Mouse (Mus musculus) fat pad, adult 2 months (tissue): ENCODE measurements around the gene Acss1.

Experiments
- DNase-seq: peaks from one replicate; pipeline ENCODE4 v3.0.0-alpha.2; 2011; ENCODE audit warnings: low read depth, low spot score; ENCODE audit errors: extremely low read depth

Gene Acss1

GRCm38 (mm10) chr2:150643726-150644415 lies 24.4 kb downstream of the Acss1 start:
- no peak for DNase-seq

GRCm38 (mm10) chr2:150643166-150643565 lies 25.1 kb downstream of the Acss1 start:
- no peak for DNase-seq

- no peak for DNase-seq
These were observed 29.9 kb downstream of the Acss1 start for GRCm38 (mm10) chr2:150638370-150638733.

GRCm38 (mm10) chr2:150637702-150638369 lies 30.5 kb downstream of the Acss1 start:
- no peak for DNase-seq

- DNase-seq: no peak
These were observed 32.3 kb downstream of the Acss1 start for GRCm38 (mm10) chr2:150635877-150636446.

GRCm38 (mm10) chr2:150629255-150629654 lies 39.0 kb downstream of the Acss1 start:
- DNase-seq: no peak

GRCm38 (mm10) chr2:150627140-150627539 lies 41.2 kb downstream of the Acss1 start:
- DNase-seq: no peak

- no peak for DNase-seq
These were observed 43.4 kb downstream of the Acss1 start for GRCm38 (mm10) chr2:150624926-150625325.

GRCm38 (mm10) chr2:150623957-150624356 lies 44.3 kb downstream of the Acss1 start:
- DNase-seq: no peak

- no peak for DNase-seq
These were observed 46.6 kb downstream of the Acss1 start for GRCm38 (mm10) chr2:150621698-150622097.

GRCm38 (mm10) chr2:150610097-150610496 lies 58.2 kb downstream of the Acss1 start:
- no peak for DNase-seq

- peak; percentile 58 for DNase-seq
These were observed 59.3 kb downstream of the Acss1 start for GRCm38 (mm10) chr2:150608872-150609560.

- DNase-seq: no peak
These were observed 60.1 kb downstream of the Acss1 start, which contains the start of gene Apmap for GRCm38 (mm10) chr2:150608087-150608799. Gene Apmap (minus strand): TSS chr2:150608567.

GRCm38 (mm10) chr2:150607086-150607485 lies 61.2 kb downstream of the Acss1 start:
- DNase-seq: no peak

- DNase-seq: peak; percentile 74
These were observed 63.5 kb downstream of the Acss1 start for GRCm38 (mm10) chr2:150604802-150605201.

GRCm38 (mm10) chr2:150602166-150602565 lies 66.1 kb downstream of the Acss1 start:
- DNase-seq: no peak

GRCm38 (mm10) chr2:150600263-150600662 lies 68.0 kb downstream of the Acss1 start:
- peak; percentile 68 for DNase-seq

- no peak for DNase-seq
These were observed 72.7 kb downstream of the Acss1 start for GRCm38 (mm10) chr2:150595411-150596190.

- DNase-seq: no peak
These were observed 79.2 kb downstream of the Acss1 start for GRCm38 (mm10) chr2:150589076-150589475.

- DNase-seq: no peak
These were observed 88.7 kb downstream of the Acss1 start for GRCm38 (mm10) chr2:150579628-150580027.
